Mouse (Mus musculus) C2C12 (cell line): ENCODE data around the gene Sppl2c. TPM values are rescaled to one million over a fixed set of nuclear protein-coding genes. Genes with fewer than 3 reads are reported as not detected.

Experiments used
- H3K27me3 ChIP-seq: one replicate; pipeline ENCODE4 v1.6.1; 2011; ENCODE audit not compliant: control insufficient read depth, insufficient read depth, insufficient read length
- H3K36me3 ChIP-seq: one replicate; pipeline ENCODE4 v1.6.1; 2011; ENCODE audit not compliant: control insufficient read depth, insufficient read depth
- H3K4me3 ChIP-seq: one replicate; pipeline ENCODE4 v1.5.1; 2011; ENCODE audit warnings: mild to moderate bottlenecking, control low read depth; ENCODE audit not compliant: poor library complexity, insufficient read depth, severe bottlenecking
- H3K79me2 ChIP-seq: one replicate; pipeline ENCODE4 v1.6.1; 2011; ENCODE audit not compliant: control insufficient read depth, insufficient read depth
- H3K79me3 ChIP-seq: one replicate; pipeline ENCODE4 v1.6.1; 2011; ENCODE audit warnings: low read depth, control low read depth
- H3ac ChIP-seq: one replicate; pipeline ENCODE3; 2011; ENCODE audit warnings: low read depth; ENCODE audit not compliant: control insufficient read depth, insufficient read length
- CEBPB ChIP-seq: IDR thresholded peaks from one replicate; pipeline ENCODE4 v1.6.1; 2011; ENCODE audit warnings: low read depth, mild to moderate bottlenecking, control low read depth, moderate library complexity
- CTCF ChIP-seq: IDR thresholded peaks from one replicate; pipeline ENCODE4 v1.5.1; 2011; ENCODE audit not compliant: control insufficient read depth, insufficient read depth, insufficient read length
- FOSL1 ChIP-seq: IDR thresholded peaks from one replicate; pipeline ENCODE4 v1.8.0; 2011; ENCODE audit warnings: mild to moderate bottlenecking, low read length; ENCODE audit not compliant: poor library complexity, insufficient read depth, severe bottlenecking
- MAX ChIP-seq: IDR thresholded peaks from one replicate; pipeline ENCODE4 v1.6.1; 2011; ENCODE audit warnings: mild to moderate bottlenecking, control low read depth
- MYOD1 ChIP-seq: IDR thresholded peaks from one replicate; pipeline ENCODE4 v1.6.1; 2011; ENCODE audit warnings: low read depth; ENCODE audit not compliant: control insufficient read depth, insufficient read length
- MYOG ChIP-seq: IDR thresholded peaks from one replicate; pipeline ENCODE4 v1.6.1; 2011; ENCODE audit not compliant: control insufficient read depth, insufficient read length; ENCODE audit errors: extremely low read depth
- USF1 ChIP-seq: IDR thresholded peaks from one replicate; pipeline ENCODE4 v1.6.1; 2011; ENCODE audit warnings: low read depth, mild to moderate bottlenecking, control low read depth, moderate library complexity
- polyA plus RNA-seq: library from polyadenylated mRNA; unstranded; fragments of >200 nt; fragmentation: generic; extraction: Trizol; gene quantifications from one replicate; pipeline ENCODE4 v1.2.1, GENCODE M21; 2012; ENCODE audit warnings: missing spikeins

Gene Sppl2c
- polyA plus RNA-seq, 1 experiment: not detected

DNA sequence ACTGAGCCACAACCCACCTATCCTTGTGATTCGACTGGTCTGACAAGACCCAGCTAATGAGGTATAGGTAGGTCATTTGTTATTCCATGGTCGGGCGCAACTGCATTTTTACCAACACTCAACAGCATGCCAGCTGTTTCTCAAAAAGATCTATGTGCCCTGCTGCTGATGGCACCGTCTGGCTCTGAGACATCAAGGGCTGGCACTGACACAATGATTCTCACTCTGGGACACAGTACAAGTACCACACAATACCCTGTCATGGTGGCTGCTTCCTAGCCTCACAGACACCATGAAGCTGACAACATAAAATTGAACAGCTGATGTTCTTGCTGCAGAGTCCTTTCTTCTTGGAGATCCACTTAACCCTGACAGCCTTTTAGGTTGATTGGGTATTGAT lies 34.2 kb downstream of the Sppl2c start:
- no peaks in the 10 kb centered on the region for H3K36me3 ChIP-seq
- no peaks in the 10 kb centered on the region for H3K79me3 ChIP-seq
- H3K27me3 ChIP-seq: peaks cover 14% of the 10 kb centered on the region
- no peaks in the 10 kb centered on the region for H3K79me2 ChIP-seq
- TF ChIP-seq MYOD1: no peak
- H3ac ChIP-seq: no peak overlapping the region
- no peak overlapping the region for H3K4me3 ChIP-seq

GRCm38 (mm10) chr11:104221751-104222150 lies 35.6 kb downstream of the Sppl2c start:
- TF ChIP-seq MYOG (no peak), CEBPB (no peak), MYOD1 (no peak), MAX (no peak), FOSL1 (no peak), USF1 (no peak), CTCF (no peak)
- Histone ChIP-seq H3ac (no peak overlapping the region), H3K36me3 (no peaks in the 10 kb centered on the region)

DNA sequence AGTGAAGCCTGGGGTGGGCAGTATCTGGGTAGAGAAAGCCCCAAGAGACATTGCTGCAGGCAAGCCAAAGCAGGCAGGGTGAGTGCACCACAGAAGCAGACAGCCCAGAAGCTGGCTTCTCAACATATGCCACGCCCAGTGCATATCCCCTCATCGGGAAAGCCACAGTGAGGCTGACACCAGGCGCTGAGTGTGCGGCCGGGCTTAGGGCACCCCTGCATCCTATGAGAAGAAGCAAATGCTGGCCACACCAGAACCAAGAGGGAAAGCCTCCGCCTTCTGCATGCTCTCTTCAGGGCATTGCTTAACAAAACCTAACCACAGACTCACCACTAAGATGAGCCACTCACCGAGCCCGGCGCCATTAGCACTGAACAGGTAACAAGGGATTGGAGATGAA lies 37.2 kb downstream of the Sppl2c start:
- no peak overlapping the region for H3K4me3 ChIP-seq
- no peaks in the 10 kb centered on the region for H3K36me3 ChIP-seq
- no peaks in the 10 kb centered on the region for H3K79me3 ChIP-seq
- H3K27me3 ChIP-seq: peaks cover 6% of the 10 kb centered on the region
- H3K79me2 ChIP-seq: no peaks in the 10 kb centered on the region
- no peak for TF ChIP-seq USF1
- TF ChIP-seq FOSL1: no peak
- TF ChIP-seq MYOG: no peak
- no peak for TF ChIP-seq MAX
- TF ChIP-seq CEBPB: no peak
- TF ChIP-seq CTCF: no peak
- no peak for TF ChIP-seq MYOD1
- H3ac ChIP-seq: no peak overlapping the region

More at GRCm38 (mm10) chr11:104221751-104222150, 35.6 kb downstream of the Sppl2c start:
- Histone ChIP-seq H3K79me2 (no peaks in the 10 kb centered on the region), H3K79me3 (no peaks in the 10 kb centered on the region), H3K4me3 (no peak overlapping the region), H3K27me3 (peaks cover 7% of the 10 kb centered on the region)

- TF ChIP-seq CTCF: no peak
- TF ChIP-seq USF1: no peak
- TF ChIP-seq CEBPB: no peak
- TF ChIP-seq MAX: no peak
- no peak for TF ChIP-seq MYOG
- TF ChIP-seq MYOD1: no peak
- no peak for TF ChIP-seq FOSL1
- Histone ChIP-seq H3K27me3 (no peaks in the 10 kb centered on the region), H3K36me3 (no peaks in the 10 kb centered on the region), H3K4me3 (no peak overlapping the region), H3ac (no peak overlapping the region), H3K79me3 (no peaks in the 10 kb centered on the region), H3K79me2 (no peaks in the 10 kb centered on the region)
Measured at GRCm38 (mm10) chr11:104229391-104229790, 43.3 kb downstream of the Sppl2c start.

DNA sequence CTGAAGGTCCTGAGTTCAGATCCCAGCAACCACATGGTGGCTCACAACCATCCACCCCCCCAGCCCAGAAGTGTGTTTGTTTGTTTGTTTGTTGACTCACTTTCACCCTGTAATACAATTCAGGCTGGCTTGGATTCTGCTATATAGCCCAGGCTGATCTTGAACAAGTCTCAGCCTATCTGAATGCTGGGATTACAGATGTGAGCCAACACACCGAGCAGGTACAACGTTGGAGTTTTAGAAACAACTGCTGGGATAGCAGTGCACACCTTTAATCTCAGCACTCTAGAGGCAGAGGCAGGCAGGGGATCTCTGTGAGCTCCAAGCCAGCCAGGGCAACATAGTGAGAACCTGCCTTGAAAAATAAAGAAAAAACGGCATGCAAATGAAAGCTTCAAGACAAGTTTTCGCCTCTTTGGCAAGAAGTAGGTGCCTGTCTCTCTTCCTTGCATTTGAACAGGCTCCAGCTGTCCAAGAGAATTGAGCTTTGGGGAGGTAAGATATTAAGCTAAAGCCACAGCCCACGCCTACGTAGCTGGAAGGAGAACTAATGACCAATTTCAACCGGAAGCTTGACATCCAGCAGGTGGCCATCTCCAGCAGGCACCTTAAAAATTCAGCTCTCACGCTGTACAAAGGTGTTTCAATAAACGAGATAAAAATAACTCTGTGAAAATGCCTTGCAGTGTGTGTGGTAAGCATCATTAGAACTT lies 44.1 kb downstream of the Sppl2c start:
- TF ChIP-seq USF1 (no peak), MYOD1 (no peak), CEBPB (no peak), FOSL1 (no peak), MAX (no peak), CTCF (no peak), MYOG (no peak)
- Histone ChIP-seq H3K79me2 (no peaks in the 10 kb centered on the region), H3K27me3 (no peaks in the 10 kb centered on the region), H3ac (no peak overlapping the region), H3K79me3 (no peaks in the 10 kb centered on the region), H3K36me3 (no peaks in the 10 kb centered on the region), H3K4me3 (no peak overlapping the region)
